Mouse (Mus musculus): ENCODE data around the gene Tia1.

GRCm38 (mm10) chr6:86420491-86420890 lies 16.5 kb downstream of the Tia1 start:
- TF ChIP-seq CTCF (conservative IDR thresholded peaks at IDR 0.05; ENCODE audit: insufficient read depth, insufficient read length, low read depth, low read length) (peak; percentile 18; the same call in 1 of the 2 replicates), POLR2A (IDR thresholded peaks at IDR 0.05; ENCODE audit: low read depth, low read length) (no peak)

All from kidney, adult 2 months (tissue).